Mouse (Mus musculus): ENCODE data around the gene Ahsg. TPM values are rescaled to one million over a fixed set of nuclear protein-coding genes. Genes with fewer than 3 reads are reported as not detected.
A peak's percentile ranks its signal among the peaks of the same experiment; 100 is the strongest.

The Ahsg gene
- total RNA-seq, 2 experiments from 2014 or later: not detected

DNA sequence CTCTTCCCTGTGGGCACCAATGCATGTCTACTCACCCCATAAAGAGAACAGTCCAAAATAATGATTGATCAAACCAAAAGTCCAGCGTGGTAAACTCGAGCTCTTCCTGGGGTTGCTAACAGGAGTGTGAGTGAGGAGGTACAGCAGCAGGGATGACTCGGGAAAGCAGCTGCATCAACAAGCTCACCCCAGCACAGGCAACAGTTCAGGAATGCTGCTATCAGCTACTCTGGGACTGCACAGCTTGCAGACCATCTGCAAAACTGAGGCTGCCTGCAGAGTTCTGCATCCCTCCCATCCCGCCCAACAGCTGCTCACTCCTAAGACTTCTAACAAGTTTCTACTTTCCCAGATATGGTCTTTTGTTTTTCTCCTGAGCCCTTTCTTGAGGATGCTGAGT is 17.7 kb upstream of the Ahsg start:
- DNase-seq (ENCODE audit: extremely low spot score in 1 of 2, low spot score in 2 of 2): no peak
- intact Hi-C loops (cut with DNase I): no loop called here
- no peak overlapping the region for H3K27ac ChIP-seq
- no peak for TF ChIP-seq CTCF (IDR thresholded peaks at IDR 0.05)
- H3K4me3 ChIP-seq: no peak overlapping the region

DNA sequence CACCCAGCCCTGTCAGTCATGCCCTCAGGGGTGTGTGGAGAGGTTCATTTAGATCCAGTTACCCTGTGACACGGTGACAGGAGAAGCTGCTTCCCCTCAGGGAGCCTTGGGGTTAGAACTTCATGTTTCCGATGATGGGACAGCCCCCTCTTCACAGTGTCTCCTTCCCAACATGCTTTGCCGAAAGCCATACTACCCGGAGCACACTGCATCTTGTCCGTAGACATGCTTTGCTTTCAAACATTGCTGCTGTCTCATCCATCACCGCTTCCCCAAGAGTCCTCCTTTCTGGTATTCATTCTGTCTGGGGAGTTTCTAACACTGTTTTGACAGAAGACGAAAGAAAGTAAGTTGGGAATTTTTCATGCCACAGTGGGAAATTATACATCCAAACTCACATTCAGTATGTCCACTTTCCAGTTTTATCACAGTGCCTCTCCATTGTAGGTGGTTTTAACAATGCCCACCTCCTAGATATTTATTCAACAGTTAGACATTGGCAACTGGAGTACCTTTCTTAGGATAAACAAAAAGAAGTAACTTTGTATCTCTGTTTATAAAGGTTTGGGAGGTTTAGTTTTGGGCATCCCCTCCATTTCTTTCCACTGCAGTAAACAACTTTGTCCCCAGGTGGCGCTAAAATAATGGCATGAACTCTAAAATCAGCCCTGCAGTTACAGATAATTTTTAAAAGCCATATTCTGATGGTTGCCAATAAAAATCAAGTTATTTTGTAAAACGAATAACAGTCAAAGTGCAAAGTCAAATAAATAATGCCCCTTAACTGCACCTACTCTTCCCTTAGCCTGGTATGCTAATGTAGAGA is 14.6 kb upstream of the Ahsg start:
- H3K27ac ChIP-seq: no peak overlapping the region
- intact Hi-C loops (cut with DNase I): loop anchor here (1.0 to 5.0 kb wide), 3 partner anchors 76 to 259 kb away; partner anchors contain the start of gene Hrg

DNA sequence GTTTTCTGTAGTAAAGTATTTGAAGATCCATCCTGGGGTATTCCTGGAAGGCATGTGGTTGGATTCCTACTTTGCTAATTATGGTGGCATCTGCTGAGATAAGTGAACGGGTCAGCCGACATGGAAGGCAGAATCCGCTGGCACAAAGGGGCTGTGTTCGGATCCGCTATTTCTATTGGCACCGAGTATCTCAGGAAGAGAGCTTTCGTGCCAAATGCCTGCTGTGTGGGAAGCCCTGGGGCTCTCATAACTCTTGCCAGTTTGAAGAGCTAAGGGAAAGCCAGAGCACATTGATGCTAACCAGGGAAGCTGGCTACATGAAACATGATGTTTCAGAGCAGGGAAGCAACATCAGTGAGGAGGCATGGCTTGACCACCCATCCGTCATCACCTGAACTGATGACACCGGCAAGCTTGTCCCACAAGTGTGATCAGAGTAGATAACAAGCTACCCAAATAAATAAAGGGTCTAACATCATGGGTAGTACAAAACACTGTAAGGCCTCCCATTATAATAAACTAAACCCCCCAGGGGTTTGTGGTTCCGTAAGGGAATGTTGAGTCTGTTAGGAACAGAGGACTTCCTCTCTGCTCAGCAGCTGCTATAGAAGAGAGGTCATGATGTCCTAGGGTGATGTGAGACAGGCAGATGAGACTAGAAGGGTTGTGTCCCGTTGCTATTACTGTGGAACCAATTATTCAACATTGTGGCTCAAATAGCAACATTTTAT is 13.3 kb upstream of the Ahsg start:
- TF ChIP-seq CTCF (IDR thresholded peaks at IDR 0.05): no peak
- DNase-seq (ENCODE audit: extremely low spot score in 1 of 2, low spot score in 2 of 2): no peak
- intact Hi-C loops (cut with DNase I): loop anchor here (5.0 kb wide), 1 partner anchor 74 kb away; the partner anchor contains the start of gene Hrg
- Histone ChIP-seq H3K27ac (no peak overlapping the region), H3K4me3 (no peak overlapping the region)

More for the DNA sequence above, 14.6 kb upstream of the Ahsg start:
- peak in 1 of 2 experiments; percentile 39 for DNase-seq (ENCODE audit: extremely low spot score in 1 of 2, low spot score in 2 of 2)
- TF ChIP-seq CTCF (IDR thresholded peaks at IDR 0.05): peak; percentile 79
- no peak overlapping the region for H3K4me3 ChIP-seq

DNA sequence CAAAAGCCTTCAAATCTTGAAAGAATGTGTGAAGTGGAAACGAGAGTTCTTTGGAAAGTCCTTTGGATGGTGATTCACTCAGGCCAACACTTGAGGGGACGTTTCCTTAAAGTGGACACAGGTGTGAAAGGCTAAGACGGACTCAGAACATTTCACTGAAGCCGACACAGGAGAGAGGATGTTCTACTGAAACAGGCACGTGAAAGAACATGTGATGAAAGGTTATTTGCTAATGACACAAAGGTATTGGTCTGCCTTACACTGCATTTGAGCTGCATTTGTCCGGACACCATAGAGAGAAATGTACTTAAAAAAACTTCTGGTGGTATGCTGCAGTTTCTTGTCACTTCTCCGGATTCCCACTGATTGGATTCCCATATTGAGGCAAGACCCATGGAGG is 12.4 kb upstream of the Ahsg start:
- Histone ChIP-seq H3K4me3 (no peak overlapping the region), H3K27ac (no peak overlapping the region)
- intact Hi-C loops (cut with DNase I): loop anchor here (5.0 kb wide), 1 partner anchor 74 kb away; the partner anchor contains the start of gene Hrg
- no peak for TF ChIP-seq CTCF (IDR thresholded peaks at IDR 0.05)
- no peak for DNase-seq (ENCODE audit: extremely low spot score in 1 of 2, low spot score in 2 of 2)

DNA sequence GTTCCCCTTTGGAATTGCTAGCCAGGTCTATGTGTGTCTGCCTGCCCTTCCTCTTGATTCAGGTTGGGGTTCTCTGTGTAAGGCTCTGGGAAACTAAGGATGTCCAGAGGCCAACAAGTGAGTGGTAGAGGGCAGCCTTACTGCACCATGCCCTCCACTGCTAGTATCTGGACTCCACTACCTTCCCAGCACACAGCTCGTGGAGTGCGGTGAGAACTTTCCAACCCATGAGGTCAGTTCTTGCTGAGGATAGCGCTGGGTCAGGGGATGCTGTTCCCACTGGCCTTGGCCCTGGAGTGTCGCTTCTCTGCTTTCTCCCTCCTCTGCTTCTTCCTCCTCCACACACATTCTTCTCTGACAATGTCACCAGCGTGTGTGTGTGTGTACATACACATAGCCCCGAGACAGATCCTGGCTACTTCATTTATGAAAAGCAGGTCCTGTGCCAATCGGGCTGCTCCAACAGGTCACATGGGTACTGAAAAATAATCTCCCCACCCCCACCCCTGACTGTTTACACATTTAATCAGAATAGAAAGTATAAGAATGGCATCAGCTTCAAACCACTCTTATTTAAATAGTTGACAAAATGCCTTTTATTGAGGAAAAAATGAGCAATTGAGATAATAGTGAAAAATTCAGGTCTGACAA is 11.0 kb upstream of the Ahsg start:
- no peak for DNase-seq (ENCODE audit: extremely low spot score in 1 of 2, low spot score in 2 of 2)
- no peak for TF ChIP-seq CTCF (IDR thresholded peaks at IDR 0.05)
- no peak overlapping the region for H3K4me3 ChIP-seq
- intact Hi-C loops (cut with DNase I): loop anchor here (5.0 kb wide), 1 partner anchor 72 kb away; the partner anchor contains the start of gene Hrg
- H3K27ac ChIP-seq: no peak overlapping the region

DNA sequence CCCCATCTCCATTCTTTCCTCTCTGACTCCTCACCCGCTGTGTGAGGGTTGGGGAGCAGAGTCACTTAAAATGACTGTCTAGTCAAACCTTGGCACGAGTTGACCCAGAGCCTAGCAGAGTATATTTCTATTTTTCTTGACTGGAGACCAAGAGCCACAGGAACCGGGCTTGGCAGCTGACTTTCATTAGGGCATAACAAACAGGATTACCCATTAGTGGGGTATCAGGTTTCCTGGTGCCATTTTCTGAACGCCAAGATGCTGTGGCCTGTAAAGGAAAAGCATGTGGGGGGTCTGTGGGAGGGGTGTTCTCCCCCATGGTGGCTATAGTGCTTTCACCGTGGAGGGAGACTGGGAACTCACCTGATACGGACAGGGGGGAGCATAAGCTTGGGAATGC is 10.2 kb upstream of the Ahsg start:
- intact Hi-C loops (cut with DNase I): no loop called here
- no peak overlapping the region for H3K27ac ChIP-seq
- no peak for TF ChIP-seq CTCF (IDR thresholded peaks at IDR 0.05)
- no peak for DNase-seq (ENCODE audit: extremely low spot score in 1 of 2, low spot score in 2 of 2)
- H3K4me3 ChIP-seq: no peak overlapping the region

DNA sequence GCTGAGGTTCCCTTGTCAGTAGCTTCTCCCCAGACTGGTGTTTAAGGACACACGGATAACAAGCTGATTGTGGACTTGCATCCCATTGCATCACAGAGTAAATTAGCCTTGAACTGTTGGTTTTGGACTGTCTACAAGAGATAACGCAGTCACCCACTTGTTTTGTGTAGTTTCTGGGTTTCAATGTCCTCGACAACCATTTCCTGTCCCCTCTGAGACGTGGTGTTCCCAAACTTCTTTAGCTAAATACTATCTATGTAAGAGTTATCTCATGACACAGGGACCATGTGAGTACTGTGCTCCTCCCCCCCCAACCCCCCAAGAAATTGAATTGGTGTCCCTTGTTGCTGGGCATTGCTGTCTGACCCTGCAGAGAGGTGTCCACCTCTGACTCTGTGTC is 9.6 kb upstream of the Ahsg start:
- no peak for DNase-seq (ENCODE audit: extremely low spot score in 1 of 2, low spot score in 2 of 2)
- TF ChIP-seq CTCF (IDR thresholded peaks at IDR 0.05): no peak
- intact Hi-C loops (cut with DNase I): no loop called here
- H3K4me3 ChIP-seq: no peak overlapping the region
- H3K27ac ChIP-seq: no peak overlapping the region

GRCm38 (mm10) chr16:22883441-22883840 is 7.6 kb upstream of the Ahsg start:
- intact Hi-C loops (cut with DNase I): no loop called here
- no peak for DNase-seq (ENCODE audit: extremely low spot score in 1 of 2, low spot score in 2 of 2)
- TF ChIP-seq CTCF (IDR thresholded peaks at IDR 0.05): no peak
- no peak overlapping the region for H3K27ac ChIP-seq
- H3K4me3 ChIP-seq: no peak overlapping the region

DNA sequence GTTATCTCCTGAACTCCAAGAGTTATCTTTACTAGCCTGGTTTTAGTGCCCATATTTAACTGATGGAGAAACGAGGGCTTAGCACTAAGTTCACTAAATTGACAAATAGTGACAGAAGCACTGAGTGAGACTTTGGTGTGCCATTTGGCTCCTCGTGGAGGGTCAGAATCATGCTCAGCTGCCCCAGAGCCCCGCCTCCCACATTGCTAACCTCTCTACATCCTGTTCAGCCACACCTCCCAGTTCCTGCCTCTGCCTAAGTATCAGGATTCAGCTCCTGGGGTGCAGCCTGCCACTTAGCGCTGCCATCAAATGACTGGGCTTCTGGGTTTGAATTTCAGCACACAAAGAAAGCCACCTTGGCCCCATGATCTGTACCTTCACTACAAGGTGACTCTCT is 5.7 kb upstream of the Ahsg start:
- Histone ChIP-seq H3K27ac (no peak overlapping the region), H3K4me3 (no peak overlapping the region)
- no peak for TF ChIP-seq CTCF (IDR thresholded peaks at IDR 0.05)
- DNase-seq (ENCODE audit: extremely low spot score in 1 of 2, low spot score in 2 of 2): no peak
- intact Hi-C loops (cut with DNase I): no loop called here

DNA sequence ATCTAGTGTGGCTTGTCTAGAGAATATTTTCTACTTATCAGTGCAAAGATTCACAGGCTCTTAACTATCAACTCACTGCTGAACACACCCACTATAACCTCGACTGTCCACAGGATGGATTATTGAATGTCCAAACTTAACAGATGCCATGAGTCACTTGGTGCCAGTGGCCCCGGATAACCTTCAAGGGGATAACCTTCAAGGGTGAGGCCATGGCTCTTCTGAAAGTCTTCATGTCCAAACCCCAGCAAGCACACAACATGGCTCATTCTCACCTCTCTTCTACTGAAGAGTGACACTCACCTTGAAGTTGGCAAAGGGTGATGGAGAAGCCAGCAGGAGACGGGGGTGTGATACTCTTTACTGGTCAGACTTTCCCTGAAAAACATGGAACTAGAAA is 4.4 kb upstream of the Ahsg start:
- Histone ChIP-seq H3K27ac (no peak overlapping the region), H3K4me3 (no peak overlapping the region)
- no peak for TF ChIP-seq CTCF (IDR thresholded peaks at IDR 0.05)
- intact Hi-C loops (cut with DNase I): no loop called here
- no peak for DNase-seq (ENCODE audit: extremely low spot score in 1 of 2, low spot score in 2 of 2)

GRCm38 (mm10) chr16:22888835-22889234 is 2.2 kb upstream of the Ahsg start:
- TF ChIP-seq CTCF (IDR thresholded peaks at IDR 0.05): no peak
- DNase-seq (ENCODE audit: extremely low spot score in 1 of 2, low spot score in 2 of 2): no peak
- Histone ChIP-seq H3K27ac (no peak overlapping the region), H3K4me3 (no peak overlapping the region)
- intact Hi-C loops (cut with DNase I): no loop called here

DNA sequence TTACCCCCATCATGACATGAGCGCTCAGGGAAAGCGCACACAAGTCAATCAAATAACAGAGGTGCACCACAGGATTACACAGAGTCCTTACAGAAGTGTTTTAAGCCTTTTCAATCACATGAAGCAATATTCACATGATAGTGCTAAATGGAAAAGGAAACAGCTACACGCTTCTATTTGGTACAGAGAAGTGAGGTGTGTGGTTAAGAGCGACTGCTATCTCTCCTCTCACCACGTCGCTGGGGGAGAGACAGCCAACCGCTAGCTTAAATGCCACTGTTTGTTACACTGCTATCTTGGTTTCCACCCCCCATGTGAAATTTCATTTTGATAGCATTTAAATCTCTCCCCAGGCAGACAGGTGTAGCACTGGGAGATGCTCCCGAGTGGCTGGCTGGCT is 1.4 kb upstream of the Ahsg start:
- intact Hi-C loops (cut with DNase I): no loop called here
- no peak overlapping the region for H3K4me3 ChIP-seq
- no peak overlapping the region for H3K27ac ChIP-seq
- no peak for TF ChIP-seq CTCF (IDR thresholded peaks at IDR 0.05)
- no peak for DNase-seq (ENCODE audit: extremely low spot score in 1 of 2, low spot score in 2 of 2)
